Mouse (Mus musculus): ENCODE measurements around the gene Nsmf.

The Nsmf gene

DNA sequence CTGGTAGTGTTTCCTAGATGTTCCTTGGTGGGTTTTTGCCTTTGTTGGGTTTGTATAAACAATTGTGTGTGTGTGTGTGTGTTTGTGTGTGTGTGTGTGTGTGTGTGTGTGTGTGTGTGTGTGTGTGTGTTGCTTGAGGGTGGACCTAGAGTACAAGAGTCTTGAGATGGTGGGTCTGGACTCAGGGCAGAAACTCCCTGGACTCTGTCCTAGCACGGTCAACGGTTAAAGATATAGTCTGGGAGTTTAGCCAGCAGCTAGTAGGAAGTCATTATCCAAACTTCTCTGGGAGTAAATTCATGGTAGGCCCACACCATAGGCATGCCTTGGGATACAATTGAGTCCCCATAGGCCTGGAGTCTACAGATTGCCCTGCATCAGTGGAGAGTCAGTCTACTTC lies 33.7 kb downstream of the Nsmf start:
- DNase-seq, result no peak

DNA sequence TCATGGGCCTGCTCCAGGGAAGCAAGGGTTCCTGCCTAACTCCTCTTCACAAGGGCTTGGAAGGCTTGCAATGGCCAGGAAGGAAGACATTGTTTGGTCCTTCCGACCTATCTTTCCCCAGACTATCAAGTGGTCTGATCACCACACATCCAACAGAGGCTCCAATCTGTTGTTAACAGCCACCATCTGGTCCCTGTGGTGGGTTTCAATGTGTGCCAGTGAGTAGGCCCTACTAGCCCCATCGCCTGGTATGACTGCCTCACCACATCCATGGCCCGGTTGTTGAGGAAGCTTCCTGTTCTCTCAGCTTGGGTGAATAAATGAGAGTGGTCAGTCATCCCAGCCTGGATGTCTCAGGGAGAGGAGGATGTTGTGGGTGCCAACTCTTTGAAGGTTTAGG lies 34.5 kb downstream of the Nsmf start:
- no peak for DNase-seq

DNA sequence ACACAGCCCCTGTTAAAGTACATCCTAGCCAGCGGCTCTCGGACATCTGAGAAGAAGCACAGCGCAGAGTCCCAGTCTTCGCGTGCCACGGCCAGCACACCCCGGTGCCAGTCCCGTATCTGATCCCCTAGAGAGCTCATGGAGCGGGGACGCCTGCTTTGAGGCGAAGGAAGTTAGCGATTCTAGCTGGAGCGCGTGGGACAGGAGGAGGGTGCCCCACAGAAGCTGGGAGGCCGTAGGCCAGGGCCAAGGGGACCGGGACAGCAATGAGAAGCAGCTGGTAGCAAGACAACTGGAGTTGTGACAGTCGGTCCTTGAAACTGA lies 40.6 kb downstream of the Nsmf start:
- DNase-seq, result no peak

DNA sequence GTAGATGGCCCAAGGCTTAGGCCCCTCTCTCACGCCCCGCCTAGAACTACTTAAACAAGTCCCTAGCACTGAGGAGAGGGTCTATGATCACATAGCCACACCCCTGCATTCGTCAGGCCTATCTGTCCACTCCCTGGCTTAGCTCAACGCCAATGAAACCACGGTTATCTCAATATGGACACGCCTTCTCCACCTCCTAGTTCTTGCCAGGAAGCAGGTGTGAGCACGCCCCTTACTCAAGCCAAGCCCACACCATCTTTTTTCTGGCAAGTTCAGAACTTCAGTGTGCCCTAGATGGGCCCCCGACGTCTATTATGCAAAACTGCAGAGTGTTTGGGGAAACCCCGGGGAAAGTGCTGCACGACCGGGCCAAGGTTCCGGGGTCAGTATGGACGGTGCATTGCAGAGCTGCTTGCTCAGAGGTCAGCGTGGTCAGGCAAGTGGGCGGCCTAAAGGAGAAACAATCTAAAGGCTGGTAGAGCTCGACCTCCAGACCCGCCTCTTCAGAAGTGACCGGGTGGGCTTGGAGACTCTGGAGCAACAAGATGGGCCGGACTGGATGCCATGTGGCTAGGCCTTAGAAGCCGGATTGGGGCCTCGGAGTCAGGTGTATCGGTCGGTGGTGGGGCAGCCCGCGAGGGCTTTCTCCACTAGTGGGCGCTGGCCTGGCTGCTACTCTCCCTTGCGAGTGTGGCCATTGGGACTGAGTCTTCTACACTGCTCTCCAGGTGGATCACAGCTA lies 41.1 kb downstream of the Nsmf start, which contains the start of gene Noxa1:
Gene Noxa1 (minus strand): TSS at position 41 of the 742 bp plus-strand sequence.
- DNase-seq, result peak; percentile 53

DNA sequence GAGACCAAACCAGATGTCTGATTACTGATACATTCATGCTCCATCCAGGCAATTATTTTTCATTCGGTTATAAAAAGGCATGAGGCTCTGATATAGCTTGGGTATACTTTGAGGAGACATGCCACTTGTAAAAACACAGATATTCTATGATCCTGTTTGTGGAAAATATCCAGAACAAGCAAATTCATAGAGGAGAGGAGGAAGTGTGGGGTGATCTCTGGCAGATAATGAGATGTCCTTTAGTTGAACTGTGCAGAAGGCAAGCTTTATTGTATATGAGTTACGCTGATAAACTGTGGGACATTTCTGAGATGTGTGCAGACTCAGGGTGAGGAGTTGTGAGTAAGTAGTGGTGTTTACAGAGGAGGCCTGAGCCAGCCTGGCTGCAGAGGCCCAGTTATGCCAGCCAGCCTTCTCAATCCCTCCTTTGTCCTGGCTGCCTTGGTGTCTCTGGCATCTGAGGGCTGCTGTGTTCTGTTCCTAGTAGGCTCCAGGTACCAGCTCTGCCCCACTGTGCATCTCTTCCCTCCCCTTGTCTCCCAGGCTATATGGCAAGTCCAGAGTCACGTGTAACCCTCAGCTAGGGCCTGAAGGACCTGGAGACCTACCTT lies 44.0 kb downstream of the Nsmf start:
- no peak for DNase-seq

DNA sequence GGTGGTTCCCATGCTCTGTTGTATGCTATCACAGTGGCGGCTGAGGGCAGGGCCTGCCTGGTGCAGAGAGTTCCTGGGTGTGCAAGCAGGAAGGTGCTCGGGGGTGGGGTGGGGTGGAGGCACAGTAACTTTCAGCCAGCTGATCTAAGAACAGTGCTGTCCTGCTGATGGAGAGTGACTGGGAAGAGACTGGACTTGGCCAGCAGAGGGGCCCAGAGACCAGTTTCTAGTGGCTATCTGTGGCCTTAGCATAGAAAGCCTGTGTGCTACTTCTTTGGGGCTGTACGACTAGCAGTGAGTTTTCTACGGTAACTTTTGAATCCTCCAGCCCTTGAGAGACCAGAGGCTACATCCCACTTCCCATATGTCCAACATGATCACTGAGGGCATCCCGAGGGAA lies 44.8 kb downstream of the Nsmf start:
- DNase-seq, result peak; percentile 36

DNA sequence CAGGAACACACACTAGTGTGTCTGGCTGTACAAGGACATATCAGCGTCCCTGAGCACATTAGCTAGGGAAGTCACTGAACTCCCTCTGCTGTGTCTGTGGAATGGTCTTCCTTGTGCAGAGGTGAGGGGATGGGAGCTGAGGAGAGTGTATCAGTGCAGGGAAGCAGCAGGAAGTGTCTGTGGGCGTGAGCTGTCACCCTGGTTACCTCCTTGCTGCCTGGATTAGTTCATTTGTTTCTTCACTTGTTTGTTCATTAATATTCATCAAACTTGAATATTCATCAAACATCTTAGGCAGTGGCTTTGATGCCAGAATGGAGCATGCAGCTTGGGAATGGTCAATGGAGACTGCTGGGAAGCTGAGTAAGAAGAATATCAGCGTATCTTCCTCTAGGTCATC lies 45.5 kb downstream of the Nsmf start:
- DNase-seq, result no peak

DNA sequence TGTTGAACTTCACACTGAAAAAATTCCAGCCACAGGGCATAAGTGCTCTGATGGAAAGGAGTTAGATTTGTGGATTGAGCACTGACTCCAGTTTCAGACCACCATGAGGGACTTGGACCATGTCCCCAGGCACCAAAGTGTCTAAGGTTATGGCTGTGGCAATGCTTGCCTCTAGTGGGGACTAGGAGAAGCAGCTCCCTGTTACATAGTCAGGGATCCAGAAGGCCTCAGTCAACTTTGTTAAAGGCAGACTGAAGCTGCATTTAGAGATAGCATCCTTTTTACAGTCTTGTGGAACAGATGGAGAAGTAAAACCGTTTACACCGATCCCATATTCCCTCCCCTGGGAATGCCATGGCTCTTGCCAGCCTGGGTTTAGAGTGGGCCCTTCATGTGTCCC lies 50.0 kb downstream of the Nsmf start:
- no peak for DNase-seq

DNA sequence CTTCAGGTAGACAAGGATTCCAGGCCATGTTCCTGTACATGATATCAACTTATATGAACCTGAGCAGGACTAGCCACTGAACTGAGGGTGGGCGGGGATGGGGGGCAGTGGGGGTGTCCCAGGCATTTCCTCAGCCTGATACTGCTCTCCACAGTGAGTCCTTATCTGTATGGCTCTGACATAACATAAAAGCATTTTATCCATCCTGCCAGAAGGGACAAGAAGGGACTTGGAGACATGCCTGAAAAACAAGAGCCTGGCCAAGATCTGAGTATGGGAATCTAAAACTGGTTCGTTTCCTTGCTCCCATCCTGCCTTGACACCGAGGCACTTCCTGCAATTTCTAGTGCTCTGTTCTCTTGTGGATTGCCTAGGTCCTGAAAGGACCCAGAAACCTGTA lies 51.9 kb downstream of the Nsmf start:
- no peak for DNase-seq

DNA sequence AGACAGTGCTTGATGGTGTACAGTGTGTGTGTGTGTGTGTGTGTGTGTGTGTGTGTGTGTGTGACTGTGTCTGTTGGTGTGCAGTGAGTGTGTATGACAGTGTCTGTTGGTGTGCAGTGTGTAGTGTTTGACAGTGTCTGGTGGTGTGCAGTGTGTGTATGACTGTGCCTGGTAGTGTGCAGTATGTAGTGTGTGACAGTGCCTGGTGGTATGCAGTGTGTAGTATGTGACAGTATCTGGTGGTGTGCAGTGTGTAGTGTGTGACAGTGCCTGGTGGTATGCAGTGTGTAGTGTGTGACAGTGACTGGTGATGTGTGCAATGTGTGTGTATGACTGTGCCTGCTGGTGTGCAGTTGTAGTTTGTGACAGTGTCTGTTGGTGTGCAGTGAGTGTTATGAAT lies 55.3 kb downstream of the Nsmf start:
- no peak for DNase-seq

DNA sequence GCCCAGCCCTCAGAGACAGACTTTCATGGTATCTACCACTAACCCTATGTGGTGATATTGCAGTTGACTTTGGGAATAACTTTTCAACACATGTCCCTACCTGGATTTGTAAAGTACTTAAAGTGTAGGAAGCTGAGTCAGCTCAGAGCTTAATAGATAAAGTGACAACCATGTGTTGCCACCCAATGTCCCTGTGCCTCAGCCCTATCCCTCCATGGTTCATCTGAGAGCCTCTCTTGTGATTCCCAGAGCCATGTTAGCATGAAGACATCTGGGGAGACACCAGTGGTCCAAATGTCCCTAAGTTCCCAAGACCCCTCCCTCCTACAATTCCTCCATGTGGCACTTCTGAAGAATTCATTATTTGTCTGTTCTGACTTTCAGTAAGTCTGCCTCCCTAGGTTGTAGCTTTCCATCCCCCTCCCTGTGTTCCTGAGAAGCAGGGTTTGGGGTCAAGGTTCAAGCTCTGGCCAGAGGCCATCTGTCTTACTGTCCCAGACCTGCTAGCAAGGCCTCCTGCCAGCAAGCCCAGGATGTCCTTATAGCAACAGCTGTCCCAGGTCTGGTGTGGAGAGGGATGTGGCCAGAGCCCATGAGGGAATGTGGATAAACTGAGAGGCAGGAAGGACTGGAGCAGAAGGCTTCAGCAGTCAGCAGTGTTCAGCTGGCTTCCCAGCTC lies 56.5 kb downstream of the Nsmf start:
- DNase-seq, result no peak

DNA sequence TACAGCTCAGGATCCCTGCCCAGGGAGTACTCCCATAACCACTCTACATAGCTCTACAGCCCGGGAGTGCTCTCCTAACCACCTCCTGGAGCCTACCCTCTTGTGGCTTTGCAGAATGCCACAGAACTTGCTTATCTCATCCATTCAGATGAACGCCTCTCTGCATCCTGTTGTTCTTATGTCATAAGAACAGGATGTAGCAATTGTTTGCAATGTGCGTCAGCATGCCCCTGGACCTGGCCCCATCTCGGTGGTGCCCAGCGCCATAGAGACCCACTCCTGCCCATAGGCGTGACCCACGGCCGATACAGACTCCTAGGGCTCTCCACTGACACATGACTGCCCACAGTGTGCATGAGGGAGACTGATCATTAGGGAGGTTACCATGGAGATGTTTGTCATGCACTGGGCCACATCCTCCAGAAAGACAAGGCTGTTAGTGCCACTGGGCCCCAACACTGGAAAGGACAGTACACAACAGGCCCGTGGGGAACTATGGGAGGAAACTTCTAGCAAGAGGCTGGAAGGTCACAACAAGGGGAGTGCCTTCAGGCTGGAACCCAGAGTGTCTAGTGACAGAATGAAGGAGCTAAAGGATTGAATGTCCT lies 57.1 kb downstream of the Nsmf start:
- DNase-seq, result peak; percentile 58
